Mouse (Mus musculus): ENCODE measurements around the gene Pygm. TPM values are rescaled to one million over a fixed set of nuclear protein-coding genes. Genes with fewer than 3 reads are reported as not detected.
A peak's percentile ranks its signal among the peaks of the same experiment; 100 is the strongest.

Pygm gene
- polyA plus RNA-seq, 1 experiment from 2014 or later: 7.3 TPM

DNA sequence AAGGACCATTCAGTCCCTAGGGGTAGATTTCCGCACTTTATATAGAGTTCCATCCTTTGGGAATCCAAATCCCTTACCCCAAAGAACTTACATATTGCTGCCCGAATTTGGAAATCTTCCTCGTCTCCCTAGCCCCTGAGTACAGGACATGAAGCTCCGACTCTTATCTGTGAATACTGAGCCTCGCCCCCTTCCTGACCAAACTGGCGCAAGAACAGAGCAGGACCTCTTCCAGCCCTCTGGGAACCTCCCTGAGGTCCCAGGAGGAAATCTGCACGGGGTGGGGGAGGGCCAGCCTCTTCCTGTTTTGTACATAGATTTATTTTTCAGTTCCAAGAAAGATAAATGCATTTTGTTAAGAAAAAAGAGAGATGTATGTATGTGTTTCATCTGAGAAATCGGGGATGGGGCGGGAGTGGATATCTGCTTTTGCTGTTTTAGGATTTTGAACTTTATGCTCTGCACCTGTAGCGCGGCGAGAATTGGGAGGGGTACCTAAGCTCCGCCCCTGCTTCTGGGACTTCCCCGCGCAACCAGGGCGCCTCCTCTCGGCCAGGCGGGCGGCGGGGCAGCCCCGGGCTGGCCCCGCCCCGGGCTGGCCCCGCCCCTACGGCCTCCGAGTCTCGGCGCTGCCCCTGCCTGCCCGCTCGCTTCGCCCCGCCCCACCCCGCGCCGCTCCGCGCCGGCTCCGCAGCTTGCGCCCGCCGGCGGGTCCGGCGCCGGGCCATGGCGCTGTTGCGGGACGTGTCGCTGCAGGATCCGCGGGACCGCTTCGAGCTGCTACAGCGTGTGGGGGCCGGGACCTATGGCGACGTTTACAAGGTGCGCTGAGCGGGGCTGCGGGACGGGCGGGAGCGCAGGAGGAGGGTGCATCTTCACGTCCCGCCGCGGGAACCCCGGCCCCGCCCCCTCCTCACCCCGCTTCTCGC, 43.4 kb upstream of the Pygm start, which contains the start of gene Map4k2:
Map4k2 (plus strand) TSS at position 612 of the 929 bp plus-strand sequence.
- H3K36me3 ChIP-seq (ENCODE audit: control insufficient read depth, insufficient read depth, low read length): peaks cover 43% of the 10 kb centered on the region
- 9% methylated on average over 54 of the region's 72 CpGs for WGBS

DNA sequence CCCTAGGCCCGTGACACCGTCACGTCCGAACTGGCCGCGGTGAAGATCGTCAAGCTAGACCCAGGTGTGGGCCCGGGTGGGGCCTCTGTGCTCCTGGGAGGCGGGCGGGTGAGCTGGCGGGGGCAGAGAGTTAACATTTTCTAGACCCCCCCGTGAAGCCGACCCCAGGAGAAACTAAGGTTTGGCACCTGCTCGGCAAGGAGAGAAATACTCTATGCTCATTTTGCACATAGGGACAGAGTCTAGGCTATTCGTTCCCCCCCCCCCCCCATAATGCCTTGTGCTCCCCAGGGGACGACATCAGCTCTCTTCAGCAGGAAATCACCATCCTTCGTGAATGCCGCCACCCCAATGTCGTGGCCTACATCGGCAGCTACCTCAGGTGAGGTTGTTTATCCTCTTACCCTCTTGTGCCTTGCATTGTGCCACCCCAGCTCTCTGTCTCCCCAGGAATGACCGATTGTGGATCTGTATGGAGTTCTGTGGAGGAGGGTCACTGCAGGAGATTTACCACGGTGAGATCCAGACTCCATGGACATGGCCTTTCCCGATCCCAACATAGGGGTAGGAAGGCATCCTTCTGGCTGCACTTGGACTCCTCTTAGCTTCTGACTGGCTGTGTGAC, 42.6 kb upstream of the Pygm start:
- H3K9ac ChIP-seq (ENCODE audit: low read depth, low read length): peak overlapping the region; percentile 74
- H3K27ac ChIP-seq (ENCODE audit: low read length): peak overlapping the region; percentile 29; the same call in 1 of the 2 replicates
- peak overlapping the region; percentile 77 for H3K4me2 ChIP-seq (ENCODE audit: low read length)
- H3K4me3 ChIP-seq (ENCODE audit: low read depth, low read length): peak overlapping the region; percentile 51
- ATAC-seq: no peak; the same call in 1 of the 2 replicates
- H3K36me3 ChIP-seq (ENCODE audit: control insufficient read depth, insufficient read depth, low read length): peaks cover 50% of the 10 kb centered on the region
- no peaks in the 10 kb centered on the region for H3K9me3 ChIP-seq (replicated peaks; ENCODE audit: control insufficient read depth, low read length, poor library complexity, severe bottlenecking)
- WGBS: 11% methylated on average over 23 of the region's 23 CpGs
- H3K4me1 ChIP-seq (ENCODE audit: control insufficient read depth, insufficient read depth, low read length): peaks cover 21% of the 10 kb centered on the region
- no peaks in the 10 kb centered on the region for H3K27me3 ChIP-seq (ENCODE audit: control insufficient read depth, insufficient read depth, low read depth, low read length)

More for the DNA sequence above, 43.4 kb upstream of the Pygm start, which contains the start of gene Map4k2:
- ATAC-seq: peak; percentile 29
- H3K4me3 ChIP-seq (ENCODE audit: low read depth, low read length): peak within 1 kb of the TSS; percentile 51
- H3K9ac ChIP-seq (ENCODE audit: low read depth, low read length): peak within 1 kb of the TSS; percentile 74
- no peaks in the 10 kb centered on the region for H3K9me3 ChIP-seq (replicated peaks; ENCODE audit: control insufficient read depth, low read length, poor library complexity, severe bottlenecking)
- H3K4me2 ChIP-seq (ENCODE audit: low read length): peak within 1 kb of the TSS; percentile 77
- H3K27me3 ChIP-seq (ENCODE audit: control insufficient read depth, insufficient read depth, low read depth, low read length): no peaks in the 10 kb centered on the region
- H3K4me1 ChIP-seq (ENCODE audit: control insufficient read depth, insufficient read depth, low read length): peaks cover 29% of the 10 kb centered on the region
- H3K27ac ChIP-seq (ENCODE audit: low read length): peak within 1 kb of the TSS; percentile 29; the same call in 1 of the 2 replicates

DNA sequence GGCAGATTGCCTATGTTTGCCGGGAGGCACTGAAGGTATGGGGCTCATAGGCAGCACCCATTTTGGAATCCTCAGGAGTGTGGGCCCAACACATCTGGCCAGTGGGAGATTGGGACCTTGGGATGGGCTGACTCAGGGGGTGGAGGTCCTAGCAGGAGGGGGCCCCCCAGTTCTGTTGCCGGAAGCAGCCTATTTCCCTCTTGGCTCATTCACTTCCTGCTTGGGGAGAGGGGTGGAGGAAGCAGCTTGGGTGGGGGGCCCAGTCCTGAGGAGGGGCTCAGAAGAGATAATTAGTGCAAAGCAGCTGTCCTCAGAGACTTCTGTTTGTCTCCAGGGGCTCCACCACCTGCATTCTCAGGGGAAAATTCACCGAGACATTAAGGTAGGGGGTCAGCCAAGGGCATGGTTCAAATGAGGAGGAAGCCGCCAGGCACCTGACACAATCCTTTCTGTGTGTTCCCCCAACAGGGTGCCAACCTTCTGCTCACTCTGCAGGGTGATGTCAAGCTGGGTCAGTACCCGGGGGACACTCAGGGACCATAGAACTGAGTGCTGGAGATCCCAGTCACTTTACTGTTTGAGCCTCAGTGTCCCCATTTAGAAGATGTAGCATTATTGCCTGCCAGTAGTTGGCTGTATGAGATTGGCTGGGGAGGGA, 41.8 kb upstream of the Pygm start:
- peak overlapping the region; percentile 77; the same call in 1 of the 2 replicates for H3K4me2 ChIP-seq (ENCODE audit: low read length)
- WGBS: 77% methylated on average over 5 of the region's 5 CpGs
- no peak overlapping the region for H3K4me3 ChIP-seq (ENCODE audit: low read depth, low read length)
- no peak for ATAC-seq
- no peak overlapping the region for H3K27ac ChIP-seq (ENCODE audit: low read length)
- H3K36me3 ChIP-seq (ENCODE audit: control insufficient read depth, insufficient read depth, low read length): peaks cover 59% of the 10 kb centered on the region
- peaks cover 13% of the 10 kb centered on the region for H3K4me1 ChIP-seq (ENCODE audit: control insufficient read depth, insufficient read depth, low read length)
- H3K9me3 ChIP-seq (replicated peaks; ENCODE audit: control insufficient read depth, low read length, poor library complexity, severe bottlenecking): no peaks in the 10 kb centered on the region
- H3K27me3 ChIP-seq (ENCODE audit: control insufficient read depth, insufficient read depth, low read depth, low read length): no peaks in the 10 kb centered on the region
- H3K9ac ChIP-seq (ENCODE audit: low read depth, low read length): no peak overlapping the region

DNA sequence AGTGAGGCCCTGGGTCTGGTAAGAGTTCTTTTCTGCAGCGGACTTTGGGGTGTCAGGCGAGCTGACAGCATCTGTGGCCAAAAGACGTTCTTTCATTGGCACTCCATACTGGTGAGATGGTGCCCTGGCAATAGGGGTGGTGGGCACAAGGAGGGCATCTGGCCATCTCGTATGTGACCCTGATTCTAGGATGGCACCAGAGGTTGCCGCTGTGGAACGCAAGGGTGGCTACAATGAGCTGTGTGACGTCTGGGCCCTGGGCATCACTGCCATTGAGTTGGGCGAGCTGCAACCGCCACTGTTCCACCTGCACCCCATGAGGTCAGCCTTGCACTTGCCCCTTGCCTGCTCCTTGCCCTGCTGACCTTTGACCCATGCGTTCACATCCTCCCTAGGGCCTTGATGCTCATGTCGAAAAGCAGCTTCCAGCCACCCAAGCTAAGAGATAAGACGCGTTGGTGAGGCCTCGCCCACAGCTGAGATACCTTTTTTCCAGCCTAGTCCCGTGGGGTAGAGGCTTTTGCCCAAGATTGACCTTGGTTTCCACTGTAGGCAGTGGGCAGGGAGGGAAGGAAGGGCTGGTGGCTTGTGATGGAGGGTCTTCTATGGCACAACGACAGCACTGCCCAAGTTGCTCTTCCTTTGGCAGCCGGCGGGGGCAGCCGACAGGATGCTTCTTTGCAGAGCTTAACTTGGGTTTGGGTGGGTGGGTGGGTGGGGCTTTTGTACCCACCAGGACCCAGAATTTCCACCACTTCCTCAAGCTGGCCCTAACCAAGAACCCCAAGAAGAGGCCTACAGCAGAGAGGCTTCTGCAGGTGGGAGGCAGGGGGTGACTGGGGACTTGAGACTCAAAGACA, 40.9 kb upstream of the Pygm start:
- no peak overlapping the region for H3K4me2 ChIP-seq (ENCODE audit: low read length)
- H3K9me3 ChIP-seq (replicated peaks; ENCODE audit: control insufficient read depth, low read length, poor library complexity, severe bottlenecking): no peaks in the 10 kb centered on the region
- no peak for ATAC-seq
- WGBS: 93% methylated on average over 19 of the region's 19 CpGs
- peaks cover 11% of the 10 kb centered on the region; the same call in 1 of the 2 replicates for H3K4me1 ChIP-seq (ENCODE audit: control insufficient read depth, insufficient read depth, low read length)
- no peak overlapping the region for H3K4me3 ChIP-seq (ENCODE audit: low read depth, low read length)
- no peak overlapping the region for H3K27ac ChIP-seq (ENCODE audit: low read length)
- peaks cover 54% of the 10 kb centered on the region for H3K36me3 ChIP-seq (ENCODE audit: control insufficient read depth, insufficient read depth, low read length)
- no peaks in the 10 kb centered on the region for H3K27me3 ChIP-seq (ENCODE audit: control insufficient read depth, insufficient read depth, low read depth, low read length)
- H3K9ac ChIP-seq (ENCODE audit: low read depth, low read length): no peak overlapping the region

DNA sequence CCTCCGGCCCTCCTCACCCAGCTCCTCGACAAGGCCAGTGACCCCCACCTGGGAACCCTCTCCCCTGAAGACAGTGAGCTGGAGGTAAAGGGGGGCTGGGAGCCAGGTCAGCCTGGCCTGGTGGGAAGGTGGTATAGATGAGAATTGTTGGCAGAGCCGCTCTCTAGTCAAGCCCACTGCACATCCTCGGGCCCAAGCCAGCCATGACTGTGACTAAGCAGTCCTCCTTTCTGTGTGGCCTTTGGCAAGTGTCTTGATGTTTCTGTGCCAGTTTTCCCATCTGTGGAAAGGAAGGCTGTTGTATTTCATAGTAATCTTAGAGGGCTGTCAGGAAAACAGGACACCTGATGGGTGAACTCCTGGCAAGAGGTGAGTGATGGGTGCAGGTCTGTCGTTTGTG, 40.2 kb upstream of the Pygm start:
- Histone ChIP-seq H3K36me3 (ENCODE audit: control insufficient read depth, insufficient read depth, low read length) (peaks cover 49% of the 10 kb centered on the region), H3K4me1 (ENCODE audit: control insufficient read depth, insufficient read depth, low read length) (peaks cover 11% of the 10 kb centered on the region; the same call in 1 of the 2 replicates)
- WGBS: 90% methylated on average over 5 of the region's 5 CpGs

DNA sequence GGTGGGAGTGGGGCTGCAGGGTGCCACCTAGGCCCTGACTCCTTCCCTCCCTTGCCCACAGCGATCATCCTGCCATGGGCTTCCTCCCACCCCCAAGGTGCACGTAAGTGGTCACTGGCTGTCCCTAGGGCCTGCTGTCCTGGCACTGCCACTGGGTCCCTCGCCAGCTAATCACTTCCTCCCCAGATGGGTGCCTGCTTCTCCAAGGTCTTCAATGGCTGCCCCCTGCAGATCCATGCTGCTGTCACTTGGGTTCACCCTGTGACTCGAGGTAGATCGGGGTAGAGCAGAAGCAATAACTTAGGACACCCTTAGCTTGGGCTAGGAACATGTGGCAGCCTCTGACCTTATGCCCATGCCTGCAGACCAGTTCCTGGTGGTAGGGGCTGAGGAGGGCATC, 38.2 kb upstream of the Pygm start:
- WGBS: 95% methylated on average over 5 of the region's 5 CpGs
- H3K27ac ChIP-seq (ENCODE audit: low read length): no peak overlapping the region
- ATAC-seq: no peak
- H3K4me3 ChIP-seq (ENCODE audit: low read depth, low read length): no peak overlapping the region
- H3K27me3 ChIP-seq (ENCODE audit: control insufficient read depth, insufficient read depth, low read depth, low read length): no peaks in the 10 kb centered on the region
- no peaks in the 10 kb centered on the region for H3K9me3 ChIP-seq (replicated peaks; ENCODE audit: control insufficient read depth, low read length, poor library complexity, severe bottlenecking)
- H3K9ac ChIP-seq (ENCODE audit: low read depth, low read length): no peak overlapping the region
- H3K4me2 ChIP-seq (ENCODE audit: low read length): no peak overlapping the region
- peaks cover 43% of the 10 kb centered on the region for H3K36me3 ChIP-seq (ENCODE audit: control insufficient read depth, insufficient read depth, low read length)
- peaks cover 4% of the 10 kb centered on the region; the same call in 1 of the 2 replicates for H3K4me1 ChIP-seq (ENCODE audit: control insufficient read depth, insufficient read depth, low read length)

More for the DNA sequence above, 40.2 kb upstream of the Pygm start:
- Histone ChIP-seq H3K4me2 (ENCODE audit: low read length) (no peak overlapping the region), H3K4me3 (ENCODE audit: low read depth, low read length) (no peak overlapping the region), H3K27me3 (ENCODE audit: control insufficient read depth, insufficient read depth, low read depth, low read length) (no peaks in the 10 kb centered on the region), H3K9me3 (replicated peaks; ENCODE audit: control insufficient read depth, low read length, poor library complexity, severe bottlenecking) (no peaks in the 10 kb centered on the region), H3K9ac (ENCODE audit: low read depth, low read length) (no peak overlapping the region), H3K27ac (ENCODE audit: low read length) (no peak overlapping the region)
- no peak for ATAC-seq

DNA sequence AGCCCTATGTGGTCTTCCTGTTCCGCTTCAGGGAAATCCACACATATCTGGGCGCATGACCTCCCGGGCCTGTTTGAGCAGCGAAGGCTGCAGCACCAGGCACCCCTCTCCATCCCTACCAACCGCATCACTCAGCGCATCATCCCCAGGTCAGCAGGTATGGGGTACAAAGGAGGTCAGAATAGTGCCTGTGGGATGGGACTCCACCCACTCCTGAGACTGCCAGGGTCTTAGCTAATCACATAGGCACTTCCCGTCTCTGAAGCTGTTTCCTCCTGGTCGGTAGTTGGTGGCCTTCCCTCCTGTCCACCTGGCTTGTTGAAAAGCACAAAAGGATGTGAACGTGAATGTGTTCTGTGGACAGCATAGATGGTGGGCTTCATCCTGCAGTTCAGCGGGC, 37.5 kb upstream of the Pygm start:
- 88% methylated on average over 10 of the region's 10 CpGs for WGBS
- H3K4me1 ChIP-seq (ENCODE audit: control insufficient read depth, insufficient read depth, low read length): no peaks in the 10 kb centered on the region
- H3K9ac ChIP-seq (ENCODE audit: low read depth, low read length): no peak overlapping the region
- H3K27me3 ChIP-seq (ENCODE audit: control insufficient read depth, insufficient read depth, low read depth, low read length): no peaks in the 10 kb centered on the region
- H3K36me3 ChIP-seq (ENCODE audit: control insufficient read depth, insufficient read depth, low read length): peaks cover 43% of the 10 kb centered on the region
- no peak overlapping the region for H3K4me2 ChIP-seq (ENCODE audit: low read length)
- H3K9me3 ChIP-seq (replicated peaks; ENCODE audit: control insufficient read depth, low read length, poor library complexity, severe bottlenecking): no peaks in the 10 kb centered on the region
- no peak overlapping the region for H3K4me3 ChIP-seq (ENCODE audit: low read depth, low read length)
- H3K27ac ChIP-seq (ENCODE audit: low read length): no peak overlapping the region
- ATAC-seq: no peak

DNA sequence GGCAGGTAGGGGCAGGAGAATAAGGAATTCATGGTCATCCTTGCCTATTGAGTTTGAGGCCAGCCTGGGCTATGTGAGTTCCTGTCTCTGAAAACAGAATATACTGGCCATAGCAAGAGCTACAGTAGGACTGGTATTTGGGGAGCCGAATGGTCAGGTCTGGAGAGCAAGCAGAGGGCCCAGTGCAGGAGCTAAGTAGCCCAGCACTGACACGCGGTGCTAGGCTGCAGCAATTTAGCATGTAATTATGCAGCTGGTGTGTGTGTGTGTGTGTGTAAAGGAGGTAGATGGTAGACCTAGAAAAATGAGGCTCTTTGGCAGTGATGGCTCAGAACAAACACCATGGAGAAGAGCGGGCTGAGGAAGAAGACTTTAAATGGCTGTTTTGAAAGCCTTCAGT, 36.6 kb upstream of the Pygm start:
- WGBS: 94% methylated on average over 4 of the region's 4 CpGs
- no peaks in the 10 kb centered on the region for H3K27me3 ChIP-seq (ENCODE audit: control insufficient read depth, insufficient read depth, low read depth, low read length)
- H3K27ac ChIP-seq (ENCODE audit: low read length): no peak overlapping the region
- no peaks in the 10 kb centered on the region for H3K4me1 ChIP-seq (ENCODE audit: control insufficient read depth, insufficient read depth, low read length)
- H3K4me3 ChIP-seq (ENCODE audit: low read depth, low read length): no peak overlapping the region
- H3K4me2 ChIP-seq (ENCODE audit: low read length): no peak overlapping the region
- H3K36me3 ChIP-seq (ENCODE audit: control insufficient read depth, insufficient read depth, low read length): peaks cover 43% of the 10 kb centered on the region
- H3K9me3 ChIP-seq (replicated peaks; ENCODE audit: control insufficient read depth, low read length, poor library complexity, severe bottlenecking): no peaks in the 10 kb centered on the region
- no peak for ATAC-seq
- no peak overlapping the region for H3K9ac ChIP-seq (ENCODE audit: low read depth, low read length)

Data from midbrain, embryonic 16.5 days (tissue).